Mouse (Mus musculus): Measurements from ENCODE around the gene Flt3l. TPM values are rescaled to one million over a fixed set of nuclear protein-coding genes. Genes with fewer than 3 reads are reported as not detected.

The Flt3l gene
- polyA plus RNA-seq, 1 experiment from 2014 or later, result 0.72 TPM

DNA sequence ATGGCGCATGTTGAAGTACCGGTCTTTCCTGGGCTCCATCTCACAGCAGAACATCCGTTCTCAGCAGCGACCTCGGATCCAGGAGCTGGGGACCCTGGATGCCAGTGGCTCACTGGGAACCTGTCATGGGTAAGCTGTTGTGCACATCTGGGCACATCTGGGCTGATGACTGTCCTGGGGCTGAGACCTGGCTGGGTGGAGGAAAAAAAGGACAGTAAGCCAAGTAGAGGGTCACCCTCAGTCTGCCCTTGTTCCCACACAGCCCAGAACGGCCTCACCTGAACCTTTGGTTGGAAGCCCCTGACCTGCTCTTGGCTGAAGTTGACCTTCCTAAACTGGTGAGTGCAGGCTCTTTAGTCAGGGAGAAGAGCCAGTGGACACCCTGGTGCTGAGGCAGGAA lies 22.8 kb upstream of the Flt3l start:
- H3K9me3 ChIP-seq (ENCODE audit: low read depth, low read length), result no peaks in the 10 kb centered on the region
- no peak overlapping the region for H3K9ac ChIP-seq
- no peak for ATAC-seq (ENCODE audit: insufficient read depth)

DNA sequence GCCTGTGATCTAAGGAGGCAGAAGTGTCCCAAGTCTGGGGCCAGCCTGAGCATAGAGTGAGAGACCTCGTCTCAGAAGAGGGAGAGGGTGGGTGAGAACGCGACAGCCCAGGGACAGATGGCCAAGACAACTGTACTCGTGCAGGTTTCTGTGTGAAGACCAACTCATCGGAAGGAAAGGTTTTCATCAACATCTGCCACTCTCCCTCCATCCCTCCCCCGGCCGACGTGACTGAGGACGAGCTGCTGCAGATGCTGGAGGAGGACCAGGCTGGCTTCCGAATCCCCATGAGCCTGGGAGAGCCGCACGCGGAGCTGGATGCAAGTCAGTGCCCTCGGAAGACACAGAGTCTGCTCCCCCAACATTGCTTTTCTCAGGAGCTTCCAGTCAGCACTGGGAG lies 21.2 kb upstream of the Flt3l start:
- TF ChIP-seq CTCF (IDR thresholded peaks at IDR 0.05; ENCODE audit: low read depth), result no peak
- Histone ChIP-seq H3K27ac (ENCODE audit: low read depth) (no peak overlapping the region), H3K4me3 (ENCODE audit: low read depth, low read length) (no peak overlapping the region), H3K36me3 (ENCODE audit: insufficient read depth) (peaks cover 35% of the 10 kb centered on the region; the same call in 1 of the 2 replicates), H3K4me2 (no peak overlapping the region), H3K9ac (no peak overlapping the region), H3K4me1 (ENCODE audit: insufficient read depth) (peaks cover 2% of the 10 kb centered on the region; the same call in 1 of the 2 replicates), H3K9me3 (ENCODE audit: low read depth, low read length) (no peaks in the 10 kb centered on the region), H3K27me3 (ENCODE audit: insufficient read depth, low read length) (peaks cover 2% of the 10 kb centered on the region)
- DNase-seq (no peak), ATAC-seq (ENCODE audit: insufficient read depth) (no peak)
- WGBS, result 83% methylated on average over 14 of the region's 14 CpGs

More for the DNA sequence above, 22.8 kb upstream of the Flt3l start:
- Histone ChIP-seq H3K27ac (ENCODE audit: low read depth) (no peak overlapping the region), H3K4me1 (ENCODE audit: insufficient read depth) (peaks cover 4% of the 10 kb centered on the region; the same call in 1 of the 2 replicates), H3K36me3 (ENCODE audit: insufficient read depth) (peaks cover 35% of the 10 kb centered on the region; the same call in 1 of the 2 replicates), H3K4me2 (no peak overlapping the region), H3K4me3 (ENCODE audit: low read depth, low read length) (no peak overlapping the region), H3K27me3 (ENCODE audit: insufficient read depth, low read length) (peaks cover 17% of the 10 kb centered on the region)
- WGBS, result 91% methylated on average over 6 of the region's 6 CpGs
- TF ChIP-seq CTCF (IDR thresholded peaks at IDR 0.05; ENCODE audit: low read depth), result no peak
- DNase-seq, result no peak

DNA sequence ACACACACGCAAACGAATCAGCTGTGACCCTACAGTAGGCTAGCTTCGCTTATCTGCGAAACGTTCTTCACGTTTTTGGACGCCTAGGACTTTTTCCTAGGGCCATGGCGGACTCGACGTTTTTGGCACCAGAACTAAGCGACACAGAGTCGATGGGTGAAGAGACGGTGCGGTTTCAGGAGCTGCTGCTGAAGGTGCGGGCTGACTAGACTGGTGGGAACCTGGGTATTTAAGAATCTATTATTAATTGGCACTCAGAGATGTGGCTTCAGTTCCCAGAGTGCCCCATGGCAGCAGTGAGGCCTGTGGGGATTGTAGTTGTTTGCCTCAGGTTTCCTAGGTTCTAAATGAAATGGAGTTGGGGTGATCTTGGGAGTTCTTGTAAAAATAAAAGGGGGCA lies 20.0 kb upstream of the Flt3l start:
- 87% methylated on average over 15 of the region's 15 CpGs for WGBS
- H3K9me3 ChIP-seq (ENCODE audit: low read depth, low read length), result no peaks in the 10 kb centered on the region
- H3K4me3 ChIP-seq (ENCODE audit: low read depth, low read length), result no peak overlapping the region
- H3K4me1 ChIP-seq (ENCODE audit: insufficient read depth), result 0 out of 2 replicates have a peak, but pooled peaks cover 7% of the 10 kb centered on the region
- peaks cover 35% of the 10 kb centered on the region; the same call in 1 of the 2 replicates for H3K36me3 ChIP-seq (ENCODE audit: insufficient read depth)
- no peak overlapping the region for H3K9ac ChIP-seq
- H3K27me3 ChIP-seq (ENCODE audit: insufficient read depth, low read length), result no peaks in the 10 kb centered on the region
- H3K27ac ChIP-seq (ENCODE audit: low read depth), result no peak overlapping the region
- TF ChIP-seq CTCF (IDR thresholded peaks at IDR 0.05; ENCODE audit: low read depth), result no peak
- H3K4me2 ChIP-seq, result no peak overlapping the region
- DNase-seq (no peak), ATAC-seq (ENCODE audit: insufficient read depth) (no peak)

DNA sequence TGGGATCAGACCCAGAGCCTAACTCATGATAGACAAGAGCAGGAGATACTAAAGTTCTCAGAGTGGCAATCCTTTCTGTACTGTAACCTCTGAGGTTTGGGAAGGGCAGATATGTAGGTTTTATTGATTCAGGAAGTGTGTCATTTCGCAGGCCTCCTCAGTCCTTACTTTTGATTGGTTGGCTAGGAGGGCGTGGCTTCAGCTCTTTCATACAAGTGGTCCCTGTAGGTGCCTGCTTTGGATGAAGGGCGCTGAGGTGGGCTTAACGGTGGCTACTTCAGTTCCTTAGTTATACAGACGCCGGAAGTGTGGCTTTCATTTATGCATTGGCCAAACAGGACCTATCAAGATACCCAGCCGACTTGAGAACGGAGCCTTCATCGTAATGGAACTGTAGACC lies 19.4 kb upstream of the Flt3l start:
- Histone ChIP-seq H3K4me2 (peak overlapping the region; percentile 85), H3K9ac (no peak overlapping the region), H3K4me1 (ENCODE audit: insufficient read depth) (peaks cover 11% of the 10 kb centered on the region), H3K4me3 (ENCODE audit: low read depth, low read length) (no peak overlapping the region), H3K9me3 (ENCODE audit: low read depth, low read length) (no peaks in the 10 kb centered on the region), H3K27me3 (ENCODE audit: insufficient read depth, low read length) (no peaks in the 10 kb centered on the region), H3K27ac (ENCODE audit: low read depth) (0 out of 2 replicates have a peak overlapping the region, but pooled peaks have one; percentile 10), H3K36me3 (ENCODE audit: insufficient read depth) (peaks cover 34% of the 10 kb centered on the region; the same call in 1 of the 2 replicates)
- no peak for DNase-seq
- ATAC-seq (ENCODE audit: insufficient read depth), result no peak
- TF ChIP-seq CTCF (IDR thresholded peaks at IDR 0.05; ENCODE audit: low read depth), result no peak
- WGBS, result 80% methylated on average over 9 of the region's 9 CpGs

DNA sequence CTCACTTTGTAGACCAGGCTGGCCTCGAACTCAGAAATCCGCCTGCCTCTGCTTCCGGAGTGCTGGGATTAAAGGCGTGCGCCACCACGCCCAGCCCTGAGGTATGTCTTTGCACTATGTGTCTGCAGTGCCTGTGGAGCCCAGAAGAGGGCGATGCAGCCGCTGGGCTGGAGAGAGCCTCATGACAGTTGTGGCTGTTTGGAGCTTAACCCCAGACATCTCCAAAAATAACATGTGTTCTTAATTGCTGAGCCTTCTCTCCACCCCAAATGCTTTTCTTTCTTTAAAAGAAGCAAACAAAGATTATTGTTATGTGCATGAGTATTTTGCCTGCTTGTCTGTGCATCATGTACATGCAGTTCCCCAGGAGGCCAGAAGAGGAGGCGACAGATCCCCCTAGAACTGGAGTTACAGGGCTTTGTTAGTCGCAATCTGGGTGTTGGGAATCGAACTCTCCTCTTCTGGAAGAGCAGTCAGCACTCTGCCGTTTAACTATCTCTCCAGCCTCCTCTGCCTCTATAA lies 18.8 kb upstream of the Flt3l start:
- ATAC-seq (ENCODE audit: insufficient read depth), result no peak; the same call in 1 of the 2 replicates
- WGBS, result 72% methylated on average over 12 of the region's 12 CpGs

DNA sequence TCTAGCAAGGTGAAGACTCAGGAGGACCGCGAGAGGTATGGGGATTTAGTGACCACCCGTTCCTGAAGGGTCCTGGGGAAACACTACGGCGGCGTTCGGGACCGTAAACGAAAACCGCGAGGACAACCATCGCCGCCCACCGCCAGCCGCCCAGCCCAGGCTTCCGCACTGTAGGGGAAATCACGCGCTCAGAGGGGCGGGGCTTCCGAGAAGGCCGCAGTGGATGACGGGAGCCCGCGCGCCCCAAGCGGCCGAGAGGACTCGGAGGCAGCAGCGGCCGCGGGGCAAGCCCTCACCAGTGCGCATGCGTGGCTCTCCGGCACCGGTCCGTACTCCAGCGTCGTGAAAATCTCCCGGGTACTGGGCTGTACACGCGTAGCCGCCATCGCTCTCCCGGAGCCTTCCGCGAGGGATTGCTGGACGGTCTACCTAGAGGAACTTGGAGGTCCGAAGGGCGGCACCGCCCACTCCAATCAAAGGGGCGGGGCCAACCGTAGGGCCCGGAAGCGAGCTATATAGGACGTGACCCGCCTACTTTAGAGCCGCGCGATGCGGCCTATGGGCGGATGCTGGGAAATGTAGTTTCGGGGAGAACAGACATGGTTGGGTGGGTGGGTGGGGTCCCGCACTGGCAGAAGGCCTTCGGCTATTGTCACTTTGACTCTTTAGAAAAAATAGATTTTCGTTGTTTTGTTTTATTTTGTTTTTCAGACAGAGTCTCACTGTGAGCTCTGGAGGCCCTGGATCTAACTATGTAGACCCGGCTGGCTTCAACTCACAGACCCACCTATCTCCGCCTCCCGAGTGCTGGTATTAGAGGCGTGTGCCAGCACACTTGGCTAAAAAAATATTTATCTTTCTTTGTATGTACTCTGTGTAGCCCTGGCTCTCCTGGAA lies 18.1 kb upstream of the Flt3l start, which contains the start of the genes Pih1d1 and Aldh16a1:
TSS of gene Pih1d1 (plus strand) at position 208 of the 897 bp plus-strand sequence.
TSS of gene Aldh16a1 (minus strand) at position 489 of the 897 bp plus-strand sequence.
- H3K36me3 ChIP-seq (ENCODE audit: insufficient read depth), result peaks cover 24% of the 10 kb centered on the region; the same call in 1 of the 2 replicates
- TF ChIP-seq CTCF (IDR thresholded peaks at IDR 0.05; ENCODE audit: low read depth), result peak; percentile 61
- H3K4me3 ChIP-seq (ENCODE audit: low read depth, low read length), result peak within 1 kb of the TSS; percentile 54
- WGBS, result 3% methylated on average over 69 of the region's 69 CpGs
- peak within 1 kb of the TSS; percentile 85 for H3K4me2 ChIP-seq
- peak within 1 kb of the TSS; percentile 97 for H3K27ac ChIP-seq (ENCODE audit: low read depth)
- peak; percentile 98 for DNase-seq
- H3K27me3 ChIP-seq (ENCODE audit: insufficient read depth, low read length), result no peaks in the 10 kb centered on the region
- H3K4me1 ChIP-seq (ENCODE audit: insufficient read depth), result peaks cover 19% of the 10 kb centered on the region
- no peaks in the 10 kb centered on the region for H3K9me3 ChIP-seq (ENCODE audit: low read depth, low read length)
- peak; percentile 94 for ATAC-seq (ENCODE audit: insufficient read depth)
- peak within 1 kb of the TSS; percentile 70 for H3K9ac ChIP-seq

More for the DNA sequence above, 18.8 kb upstream of the Flt3l start:
- peak overlapping the region; percentile 85 for H3K4me2 ChIP-seq
- H3K4me1 ChIP-seq (ENCODE audit: insufficient read depth), result peaks cover 16% of the 10 kb centered on the region
- peak; percentile 67 for DNase-seq
- peak overlapping the region; percentile 13; the same call in 1 of the 2 replicates for H3K9ac ChIP-seq
- peak; percentile 54 for TF ChIP-seq CTCF (IDR thresholded peaks at IDR 0.05; ENCODE audit: low read depth)
- H3K27ac ChIP-seq (ENCODE audit: low read depth), result peak overlapping the region; percentile 24; the same call in 1 of the 2 replicates
- no peaks in the 10 kb centered on the region for H3K9me3 ChIP-seq (ENCODE audit: low read depth, low read length)
- peaks cover 29% of the 10 kb centered on the region; the same call in 1 of the 2 replicates for H3K36me3 ChIP-seq (ENCODE audit: insufficient read depth)
- no peaks in the 10 kb centered on the region for H3K27me3 ChIP-seq (ENCODE audit: insufficient read depth, low read length)
- peak overlapping the region; percentile 54 for H3K4me3 ChIP-seq (ENCODE audit: low read depth, low read length)
